Mouse (Mus musculus) forebrain, embryonic 13.5 days (tissue): ENCODE data around the gene Cnr2. TPM values are rescaled to one million over a fixed set of nuclear protein-coding genes. Genes with fewer than 3 reads are reported as not detected.

Experiments used
- ATAC-seq: fragments of 200-750 bp; cut with Nextera tagmentation; 2 replicates; pipeline ENCODE4 v1.8.0; 2017
- H3K27ac ChIP-seq: fragments of 300-500 bp; sonication (generic); 2 replicates; pipeline ENCODE4 v1.5.1; 2015; ENCODE audit warnings: inconsistent platforms, mild to moderate bottlenecking, moderate library complexity
- H3K27me3 ChIP-seq: fragments of 300-500 bp; sonication (generic); 2 replicates; pipeline ENCODE4 v1.6.1; 2015; ENCODE audit warnings: mild to moderate bottlenecking, inconsistent platforms
- H3K36me3 ChIP-seq: fragments of 300-500 bp; sonication (generic); 2 replicates; pipeline ENCODE4 v1.6.1; 2015; ENCODE audit warnings: mild to moderate bottlenecking, inconsistent platforms; ENCODE audit not compliant: poor library complexity, severe bottlenecking
- H3K4me1 ChIP-seq: fragments of 300-500 bp; sonication (generic); 2 replicates; pipeline ENCODE4 v1.6.1; 2015; ENCODE audit warnings: inconsistent platforms
- H3K4me2 ChIP-seq: fragments of 300-500 bp; sonication (generic); 2 replicates; pipeline ENCODE4 v1.6.1; 2015; ENCODE audit warnings: inconsistent platforms, mild to moderate bottlenecking, moderate library complexity
- H3K4me3 ChIP-seq: fragments of 300-500 bp; sonication (generic); 2 replicates; pipeline ENCODE4 v1.5.1; 2015; ENCODE audit warnings: mild to moderate bottlenecking, inconsistent platforms
- H3K9ac ChIP-seq: fragments of 300-500 bp; sonication (generic); 2 replicates; pipeline ENCODE4 v1.6.1; 2015; ENCODE audit warnings: mild to moderate bottlenecking, inconsistent platforms
- H3K9me3 ChIP-seq: fragments of 300-500 bp; sonication (generic); replicated peaks from 2 replicates; pipeline ENCODE4 v1.6.1; 2016; ENCODE audit warnings: inconsistent platforms
- WGBS: fragments of 180-500 bp; shearing (Covaris S2); methylation state at CpG from one replicate; pipeline ENCODE4 v1.1.7; 2015; 5-methylcytosine and 5-hydroxymethylcytosine counted together
- polyA plus RNA-seq: library from polyadenylated mRNA; unstranded; fragments of >200 nt; fragmentation: Nextera tagmentation; extraction: Ambion mirVana; gene quantifications from 2 replicates; pipeline ENCODE4 v1.2.1, GENCODE M21; 2015

The Cnr2 gene
- polyA plus RNA-seq, 1 experiment from 2014 or later, result 0.13 TPM

GRCm38 (mm10) chr4:135913433-135913832 lies 18.2 kb downstream of the Cnr2 start:
- H3K4me1 ChIP-seq, result 0 out of 2 replicates have a peak, but pooled peaks cover 7% of the 10 kb centered on the region
- no peak overlapping the region for H3K4me3 ChIP-seq
- H3K9ac ChIP-seq, result no peak overlapping the region
- H3K27ac ChIP-seq, result peak overlapping the region; percentile 54
- H3K36me3 ChIP-seq, result no peaks in the 10 kb centered on the region
- ATAC-seq, result no peak
- H3K4me2 ChIP-seq, result no peak overlapping the region
- 84% methylated on average over 4 of the region's 4 CpGs for WGBS
- no peaks in the 10 kb centered on the region for H3K9me3 ChIP-seq
- H3K27me3 ChIP-seq, result no peaks in the 10 kb centered on the region

- peaks cover 17% of the 10 kb centered on the region for H3K4me1 ChIP-seq
- ATAC-seq, result no peak
- H3K4me2 ChIP-seq, result no peak overlapping the region
- peaks cover 2% of the 10 kb centered on the region; the same call in 1 of the 2 replicates for H3K36me3 ChIP-seq
- H3K4me3 ChIP-seq, result no peak overlapping the region
- H3K9ac ChIP-seq, result no peak overlapping the region
- no peaks in the 10 kb centered on the region for H3K27me3 ChIP-seq
- WGBS, result 90% methylated on average over 13 of the region's 13 CpGs
- H3K27ac ChIP-seq, result no peak overlapping the region
- H3K9me3 ChIP-seq, result no peaks in the 10 kb centered on the region
Measured at GRCm38 (mm10) chr4:135918635-135919279, 23.6 kb downstream of the Cnr2 start.

- Histone ChIP-seq H3K4me3 (no peak overlapping the region), H3K4me1 (peaks cover 17% of the 10 kb centered on the region), H3K27me3 (no peaks in the 10 kb centered on the region), H3K36me3 (peaks cover 6% of the 10 kb centered on the region), H3K27ac (no peak overlapping the region), H3K9ac (no peak overlapping the region), H3K4me2 (no peak overlapping the region), H3K9me3 (no peaks in the 10 kb centered on the region)
- 95% methylated on average over 3 of the region's 3 CpGs for WGBS
- ATAC-seq, result no peak
Measured at GRCm38 (mm10) chr4:135919280-135919639, 24.1 kb downstream of the Cnr2 start.

- 2% methylated on average over 60 of the region's 60 CpGs for WGBS
- peak within 1 kb of the TSS; percentile 78 for H3K9ac ChIP-seq
- H3K4me3 ChIP-seq, result peak within 1 kb of the TSS; percentile 82
- H3K4me2 ChIP-seq, result peak within 1 kb of the TSS; percentile 88
- ATAC-seq, result peak; percentile 97
- peaks cover 17% of the 10 kb centered on the region for H3K4me1 ChIP-seq
- H3K27me3 ChIP-seq, result no peaks in the 10 kb centered on the region
- peaks cover 14% of the 10 kb centered on the region for H3K36me3 ChIP-seq
- no peaks in the 10 kb centered on the region for H3K9me3 ChIP-seq
- H3K27ac ChIP-seq, result peak within 1 kb of the TSS; percentile 78
Measured at GRCm38 (mm10) chr4:135920304-135921241, 25.4 kb downstream of the Cnr2 start, which contains the start of gene Fuca1. Fuca1 (plus strand) TSS chr4:135920735.

GRCm38 (mm10) chr4:135921257-135922120 lies 26.3 kb downstream of the Cnr2 start:
- peak overlapping the region; percentile 78 for H3K9ac ChIP-seq
- ATAC-seq, result 0 out of 2 replicates have a peak, but pooled peaks have one; percentile 5
- WGBS, result 7% methylated on average over 26 of the region's 26 CpGs
- no peak overlapping the region for H3K27ac ChIP-seq
- H3K4me2 ChIP-seq, result peak overlapping the region; percentile 88
- no peaks in the 10 kb centered on the region for H3K27me3 ChIP-seq
- peaks cover 21% of the 10 kb centered on the region for H3K36me3 ChIP-seq
- H3K4me3 ChIP-seq, result peak overlapping the region; percentile 82
- H3K4me1 ChIP-seq, result peaks cover 17% of the 10 kb centered on the region
- H3K9me3 ChIP-seq, result no peaks in the 10 kb centered on the region

- Histone ChIP-seq H3K4me3 (no peak overlapping the region), H3K27me3 (no peaks in the 10 kb centered on the region), H3K9ac (no peak overlapping the region), H3K9me3 (no peaks in the 10 kb centered on the region), H3K4me1 (peaks cover 17% of the 10 kb centered on the region), H3K36me3 (peaks cover 21% of the 10 kb centered on the region), H3K27ac (no peak overlapping the region), H3K4me2 (peak overlapping the region; percentile 88)
- 90% methylated on average over 1 of the region's 1 CpGs for WGBS
- ATAC-seq, result no peak
Measured at GRCm38 (mm10) chr4:135922190-135922589, 27.0 kb downstream of the Cnr2 start.

- H3K4me2 ChIP-seq, result no peak overlapping the region
- no peak overlapping the region for H3K4me3 ChIP-seq
- no peaks in the 10 kb centered on the region for H3K27me3 ChIP-seq
- peaks cover 21% of the 10 kb centered on the region for H3K36me3 ChIP-seq
- WGBS, result 92% methylated on average over 2 of the region's 2 CpGs
- no peaks in the 10 kb centered on the region for H3K9me3 ChIP-seq
- ATAC-seq, result no peak
- H3K27ac ChIP-seq, result no peak overlapping the region
- no peak overlapping the region for H3K9ac ChIP-seq
- H3K4me1 ChIP-seq, result peaks cover 17% of the 10 kb centered on the region
Measured at GRCm38 (mm10) chr4:135924418-135924817, 29.2 kb downstream of the Cnr2 start.

GRCm38 (mm10) chr4:135925341-135925740 lies 30.1 kb downstream of the Cnr2 start:
- Histone ChIP-seq H3K27ac (no peak overlapping the region), H3K4me1 (peaks cover 17% of the 10 kb centered on the region), H3K9me3 (no peaks in the 10 kb centered on the region), H3K4me2 (no peak overlapping the region), H3K27me3 (no peaks in the 10 kb centered on the region), H3K36me3 (peaks cover 23% of the 10 kb centered on the region), H3K9ac (no peak overlapping the region), H3K4me3 (no peak overlapping the region)
- ATAC-seq, result no peak
- WGBS, result 91% methylated on average over 5 of the region's 5 CpGs

- 91% methylated on average over 10 of the region's 10 CpGs for WGBS
- peaks cover 31% of the 10 kb centered on the region for H3K36me3 ChIP-seq
- H3K4me2 ChIP-seq, result no peak overlapping the region
- H3K9me3 ChIP-seq, result no peaks in the 10 kb centered on the region
- no peak for ATAC-seq
- peaks cover 15% of the 10 kb centered on the region for H3K4me1 ChIP-seq
- H3K27me3 ChIP-seq, result no peaks in the 10 kb centered on the region
- H3K4me3 ChIP-seq, result no peak overlapping the region
- H3K9ac ChIP-seq, result no peak overlapping the region
- no peak overlapping the region for H3K27ac ChIP-seq
Measured at GRCm38 (mm10) chr4:135926195-135926808, 31.1 kb downstream of the Cnr2 start.

- Histone ChIP-seq H3K36me3 (peaks cover 32% of the 10 kb centered on the region), H3K4me1 (peaks cover 10% of the 10 kb centered on the region), H3K9ac (no peak overlapping the region), H3K27ac (no peak overlapping the region), H3K9me3 (no peaks in the 10 kb centered on the region), H3K4me3 (no peak overlapping the region), H3K4me2 (no peak overlapping the region), H3K27me3 (no peaks in the 10 kb centered on the region)
- 100% methylated on average over 3 of the region's 3 CpGs for WGBS
- no peak for ATAC-seq
Measured at GRCm38 (mm10) chr4:135926861-135927260, 31.7 kb downstream of the Cnr2 start.

- no peaks in the 10 kb centered on the region for H3K4me1 ChIP-seq
- 85% methylated on average over 9 of the region's 9 CpGs for WGBS
- H3K36me3 ChIP-seq, result peaks cover 41% of the 10 kb centered on the region
- H3K27me3 ChIP-seq, result no peaks in the 10 kb centered on the region
- H3K9me3 ChIP-seq, result no peaks in the 10 kb centered on the region
- ATAC-seq, result no peak
- no peak overlapping the region for H3K4me2 ChIP-seq
- no peak overlapping the region for H3K4me3 ChIP-seq
- no peak overlapping the region for H3K27ac ChIP-seq
- H3K9ac ChIP-seq, result no peak overlapping the region
Measured at GRCm38 (mm10) chr4:135928376-135928775, 33.2 kb downstream of the Cnr2 start.
